Mouse (Mus musculus): ENCODE results near the gene Mybpc2. TPM values are rescaled to one million over a fixed set of nuclear protein-coding genes. Genes with fewer than 3 reads are reported as not detected.

Gene Mybpc2
- polyA plus RNA-seq, 1 experiment from 2014 or later = 0.13 TPM

- peak within 1 kb of the TSS; percentile 43; the same call in 1 of the 2 replicates for H3K9ac ChIP-seq (ENCODE audit: low read depth, low read length)
- H3K4me1 ChIP-seq (replicated peaks; ENCODE audit: control insufficient read depth, insufficient read depth, low read length) = no peaks in the 10 kb centered on the region
- peaks cover 33% of the 10 kb centered on the region for H3K36me3 ChIP-seq (ENCODE audit: control insufficient read depth, insufficient read depth)
- peak within 1 kb of the TSS; percentile 60 for H3K4me3 ChIP-seq (ENCODE audit: low read depth, low read length)
- WGBS = under 1% methylated on average over 43 of the region's 43 CpGs
- TF ChIP-seq CTCF (IDR thresholded peaks at IDR 0.05; ENCODE audit: low read depth) = peak; percentile 99
- H3K9me3 ChIP-seq (ENCODE audit: control insufficient read depth) = no peaks in the 10 kb centered on the region
- H3K27ac ChIP-seq (ENCODE audit: low read depth, low read length) = peak within 1 kb of the TSS; percentile 66
- H3K27me3 ChIP-seq (replicated peaks; ENCODE audit: control insufficient read depth, insufficient read depth, low read length) = no peaks in the 10 kb centered on the region
- H3K4me2 ChIP-seq (replicated peaks; ENCODE audit: low read depth) = peak within 1 kb of the TSS; percentile 95
- peak; percentile 94 for ATAC-seq
Measured at GRCm38 (mm10) chr7:44548497-44549087, 24.1 kb upstream of the Mybpc2 start, which contains the start of gene Pold1. Gene Pold1 (minus strand): TSS chr7:44548849.

GRCm38 (mm10) chr7:44547725-44548124 is 23.3 kb upstream of the Mybpc2 start:
- Histone ChIP-seq H3K9me3 (ENCODE audit: control insufficient read depth) (no peaks in the 10 kb centered on the region), H3K27me3 (replicated peaks; ENCODE audit: control insufficient read depth, insufficient read depth, low read length) (no peaks in the 10 kb centered on the region), H3K27ac (ENCODE audit: low read depth, low read length) (no peak overlapping the region), H3K4me3 (ENCODE audit: low read depth, low read length) (peak overlapping the region; percentile 60), H3K4me2 (replicated peaks; ENCODE audit: low read depth) (peak overlapping the region; percentile 95), H3K4me1 (replicated peaks; ENCODE audit: control insufficient read depth, insufficient read depth, low read length) (no peaks in the 10 kb centered on the region), H3K9ac (ENCODE audit: low read depth, low read length) (peak overlapping the region; percentile 43; the same call in 1 of the 2 replicates), H3K36me3 (ENCODE audit: control insufficient read depth, insufficient read depth) (peaks cover 37% of the 10 kb centered on the region)
- 24% methylated on average over 5 of the region's 5 CpGs for WGBS
- TF ChIP-seq CTCF (IDR thresholded peaks at IDR 0.05; ENCODE audit: low read depth) = no peak
- ATAC-seq = no peak

GRCm38 (mm10) chr7:44547041-44547440 is 22.6 kb upstream of the Mybpc2 start:
- Histone ChIP-seq H3K36me3 (ENCODE audit: control insufficient read depth, insufficient read depth) (peaks cover 38% of the 10 kb centered on the region), H3K4me3 (ENCODE audit: low read depth, low read length) (no peak overlapping the region), H3K9ac (ENCODE audit: low read depth, low read length) (no peak overlapping the region), H3K27ac (ENCODE audit: low read depth, low read length) (no peak overlapping the region), H3K27me3 (replicated peaks; ENCODE audit: control insufficient read depth, insufficient read depth, low read length) (no peaks in the 10 kb centered on the region), H3K4me2 (replicated peaks; ENCODE audit: low read depth) (no peak overlapping the region), H3K4me1 (replicated peaks; ENCODE audit: control insufficient read depth, insufficient read depth, low read length) (no peaks in the 10 kb centered on the region), H3K9me3 (ENCODE audit: control insufficient read depth) (no peaks in the 10 kb centered on the region)
- 94% methylated on average over 13 of the region's 13 CpGs for WGBS
- no peak for TF ChIP-seq CTCF (IDR thresholded peaks at IDR 0.05; ENCODE audit: low read depth)
- no peak for ATAC-seq

- H3K4me3 ChIP-seq (ENCODE audit: low read depth, low read length) = no peak overlapping the region
- peaks cover 36% of the 10 kb centered on the region for H3K36me3 ChIP-seq (ENCODE audit: control insufficient read depth, insufficient read depth)
- 96% methylated on average over 3 of the region's 3 CpGs for WGBS
- no peaks in the 10 kb centered on the region for H3K4me1 ChIP-seq (replicated peaks; ENCODE audit: control insufficient read depth, insufficient read depth, low read length)
- H3K27me3 ChIP-seq (replicated peaks; ENCODE audit: control insufficient read depth, insufficient read depth, low read length) = no peaks in the 10 kb centered on the region
- no peak overlapping the region for H3K27ac ChIP-seq (ENCODE audit: low read depth, low read length)
- ATAC-seq = no peak
- no peak overlapping the region for H3K4me2 ChIP-seq (replicated peaks; ENCODE audit: low read depth)
- no peak overlapping the region for H3K9ac ChIP-seq (ENCODE audit: low read depth, low read length)
- TF ChIP-seq CTCF (IDR thresholded peaks at IDR 0.05; ENCODE audit: low read depth) = no peak
- H3K9me3 ChIP-seq (ENCODE audit: control insufficient read depth) = no peaks in the 10 kb centered on the region
Measured at GRCm38 (mm10) chr7:44546274-44546673, 21.8 kb upstream of the Mybpc2 start.

DNA sequence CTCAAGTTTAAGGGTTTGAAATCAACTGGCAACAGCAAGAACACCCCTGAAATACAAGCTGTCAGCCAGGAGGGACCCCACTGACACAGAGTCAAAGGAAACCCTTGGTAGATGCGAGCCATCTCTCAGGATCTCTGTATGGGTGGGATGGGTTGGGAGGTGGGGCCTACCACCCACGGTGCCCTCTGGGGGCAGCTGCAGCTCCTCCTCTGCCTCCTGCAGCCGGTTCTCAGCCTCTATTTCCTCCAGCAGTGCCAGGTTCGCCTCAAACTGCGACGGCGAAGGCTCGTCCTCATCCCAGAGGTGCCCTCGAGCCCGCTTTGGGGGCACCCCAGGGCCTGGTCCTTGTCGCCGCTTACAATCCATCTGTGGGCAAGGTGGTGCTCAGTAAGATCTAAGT is 18.6 kb upstream of the Mybpc2 start:
- WGBS = 81% methylated on average over 12 of the region's 12 CpGs
- no peak for ATAC-seq

DNA sequence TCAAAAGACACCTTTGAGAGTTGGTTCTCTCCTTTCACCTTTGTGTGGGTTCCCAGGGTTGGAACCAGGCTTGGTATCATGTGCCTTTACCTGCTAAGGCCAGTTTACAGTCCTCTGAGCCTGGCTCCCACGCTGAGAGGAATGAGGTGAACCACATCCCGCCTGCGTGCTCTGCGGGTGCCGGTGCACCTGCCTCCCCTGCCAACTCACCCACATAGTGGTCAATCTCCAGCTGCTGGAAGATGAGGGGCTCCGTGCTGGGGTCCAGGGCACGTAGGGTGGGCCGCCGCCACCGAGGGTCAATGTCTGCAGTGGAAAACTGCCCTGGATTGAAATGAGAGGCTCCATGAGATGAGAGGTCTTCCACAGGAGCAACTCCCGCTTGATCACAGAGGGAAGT is 18.1 kb upstream of the Mybpc2 start:
- 94% methylated on average over 11 of the region's 11 CpGs for WGBS
- TF ChIP-seq CTCF (IDR thresholded peaks at IDR 0.05; ENCODE audit: low read depth) = no peak
- Histone ChIP-seq H3K9me3 (ENCODE audit: control insufficient read depth) (no peaks in the 10 kb centered on the region), H3K9ac (ENCODE audit: low read depth, low read length) (no peak overlapping the region), H3K27ac (ENCODE audit: low read depth, low read length) (no peak overlapping the region; the same call in 1 of the 2 replicates), H3K4me2 (replicated peaks; ENCODE audit: low read depth) (no peak overlapping the region), H3K4me3 (ENCODE audit: low read depth, low read length) (no peak overlapping the region), H3K4me1 (replicated peaks; ENCODE audit: control insufficient read depth, insufficient read depth, low read length) (no peaks in the 10 kb centered on the region), H3K36me3 (ENCODE audit: control insufficient read depth, insufficient read depth) (peaks cover 53% of the 10 kb centered on the region), H3K27me3 (replicated peaks; ENCODE audit: control insufficient read depth, insufficient read depth, low read length) (no peaks in the 10 kb centered on the region)
- no peak for ATAC-seq

More for the DNA sequence above, 18.6 kb upstream of the Mybpc2 start:
- Histone ChIP-seq H3K27ac (ENCODE audit: low read depth, low read length) (no peak overlapping the region), H3K9ac (ENCODE audit: low read depth, low read length) (no peak overlapping the region), H3K4me1 (replicated peaks; ENCODE audit: control insufficient read depth, insufficient read depth, low read length) (no peaks in the 10 kb centered on the region), H3K36me3 (ENCODE audit: control insufficient read depth, insufficient read depth) (peaks cover 48% of the 10 kb centered on the region), H3K4me3 (ENCODE audit: low read depth, low read length) (no peak overlapping the region), H3K27me3 (replicated peaks; ENCODE audit: control insufficient read depth, insufficient read depth, low read length) (no peaks in the 10 kb centered on the region), H3K4me2 (replicated peaks; ENCODE audit: low read depth) (no peak overlapping the region), H3K9me3 (ENCODE audit: control insufficient read depth) (no peaks in the 10 kb centered on the region)
- no peak for TF ChIP-seq CTCF (IDR thresholded peaks at IDR 0.05; ENCODE audit: low read depth)

All from intestine, postnatal 0 days (tissue).